Mouse (Mus musculus) skeletal muscle tissue, adult 2 months (tissue): ENCODE data around the gene Necab2.

Source experiments
- DNase-seq: peaks from one replicate; pipeline ENCODE4 v3.0.0-alpha.2; 2012; ENCODE audit warnings: low read depth, low spot score

Gene Necab2

GRCm38 (mm10) chr8:119446211-119446989 lies at the start of gene Necab2:
TSS of gene Necab2 (plus strand) at chr8:119446719.
- DNase-seq, result peak; percentile 45

DNA sequence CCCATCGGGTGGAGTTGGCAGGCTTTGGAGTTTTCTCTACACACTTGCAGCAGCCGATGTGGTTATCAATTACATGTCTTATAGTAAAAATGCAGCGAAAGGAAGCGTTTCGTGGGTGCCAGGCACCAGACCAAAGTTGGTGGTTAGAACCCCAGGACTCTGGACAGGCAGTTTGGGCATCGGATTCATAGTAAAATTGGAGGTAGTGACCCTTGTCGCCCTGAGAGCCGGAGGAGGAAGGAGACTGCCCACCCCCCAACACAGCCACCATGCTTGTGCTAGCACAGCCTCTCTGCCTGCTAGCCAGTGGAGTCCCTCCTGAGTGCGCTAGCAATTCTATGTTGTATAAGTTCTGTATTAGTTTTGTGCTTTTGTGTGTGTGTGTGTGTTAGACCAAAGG lies 48.0 kb upstream of the Necab2 start:
- no peak for DNase-seq

DNA sequence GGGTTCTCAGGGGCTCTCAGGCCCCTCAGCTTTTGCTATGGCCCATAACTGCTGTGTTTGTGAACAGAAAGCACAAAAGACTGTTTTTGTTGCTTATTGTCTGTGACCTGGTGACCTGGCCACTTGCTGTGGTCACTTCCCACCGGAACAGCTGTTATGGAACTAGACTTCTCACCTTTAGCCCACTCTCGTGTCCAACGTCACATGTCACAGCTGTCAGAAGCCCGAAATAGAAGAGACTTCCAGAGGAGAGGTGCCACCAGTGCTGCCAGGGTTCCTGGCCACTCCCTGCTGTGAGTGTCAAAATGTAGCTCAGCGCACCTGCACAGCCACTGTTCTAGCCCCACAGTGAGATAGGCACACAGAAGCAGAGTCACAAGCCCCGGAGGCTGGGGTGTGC lies 47.3 kb upstream of the Necab2 start:
- DNase-seq, result peak; percentile 85

DNA sequence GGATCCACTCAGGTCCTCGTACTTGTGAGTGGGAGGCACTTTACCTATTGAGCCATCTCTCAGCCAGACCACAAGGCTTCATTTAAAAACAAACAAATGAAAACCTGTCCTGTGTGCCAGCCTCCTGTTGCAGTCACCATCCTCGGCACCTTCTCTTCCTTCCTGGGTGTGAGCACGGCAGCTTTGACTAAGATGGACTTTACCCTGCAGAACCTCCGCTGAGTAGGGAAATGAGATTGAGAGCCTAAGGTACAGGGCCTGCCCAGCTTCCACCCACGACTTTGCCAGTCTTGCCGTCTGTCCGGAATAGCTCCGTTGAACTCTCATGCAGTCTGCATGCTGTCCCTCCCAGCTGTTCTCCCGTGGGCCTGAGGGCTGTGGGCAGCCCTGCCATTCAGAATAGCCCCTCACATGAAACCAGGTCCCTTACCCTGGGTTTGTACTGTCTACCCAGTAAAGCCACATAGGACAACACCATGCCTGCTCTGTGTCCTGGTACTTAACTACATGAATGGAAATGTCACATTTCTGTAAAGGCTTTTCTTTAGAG lies 46.3 kb upstream of the Necab2 start:
- no peak for DNase-seq

- no peak for DNase-seq
Observed at GRCm38 (mm10) chr8:119400904-119401303, 45.6 kb upstream of the Necab2 start.

GRCm38 (mm10) chr8:119403912-119404311 lies 42.6 kb upstream of the Necab2 start:
- no peak for DNase-seq

- no peak for DNase-seq
Observed at GRCm38 (mm10) chr8:119404648-119405047, 41.9 kb upstream of the Necab2 start.

DNA sequence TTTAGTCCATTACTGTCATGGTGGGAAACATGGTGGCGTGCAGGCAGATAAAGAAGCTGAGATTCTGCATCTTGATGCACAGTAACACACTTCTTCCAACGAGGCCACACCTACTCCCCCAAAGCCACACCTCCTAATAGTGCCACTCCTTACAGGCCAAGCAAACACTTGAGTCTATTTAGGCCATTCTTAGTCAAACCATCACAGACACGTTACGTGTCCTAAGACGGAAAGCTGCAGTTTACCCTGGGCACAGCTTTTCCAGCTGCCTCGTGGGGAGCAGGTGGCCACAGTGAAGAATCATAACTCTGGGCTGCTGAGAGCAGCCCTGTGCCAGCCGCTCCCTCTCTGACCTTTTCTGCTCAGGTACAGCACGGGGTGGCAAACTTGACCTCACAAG lies 38.2 kb upstream of the Necab2 start:
- DNase-seq, result no peak

DNA sequence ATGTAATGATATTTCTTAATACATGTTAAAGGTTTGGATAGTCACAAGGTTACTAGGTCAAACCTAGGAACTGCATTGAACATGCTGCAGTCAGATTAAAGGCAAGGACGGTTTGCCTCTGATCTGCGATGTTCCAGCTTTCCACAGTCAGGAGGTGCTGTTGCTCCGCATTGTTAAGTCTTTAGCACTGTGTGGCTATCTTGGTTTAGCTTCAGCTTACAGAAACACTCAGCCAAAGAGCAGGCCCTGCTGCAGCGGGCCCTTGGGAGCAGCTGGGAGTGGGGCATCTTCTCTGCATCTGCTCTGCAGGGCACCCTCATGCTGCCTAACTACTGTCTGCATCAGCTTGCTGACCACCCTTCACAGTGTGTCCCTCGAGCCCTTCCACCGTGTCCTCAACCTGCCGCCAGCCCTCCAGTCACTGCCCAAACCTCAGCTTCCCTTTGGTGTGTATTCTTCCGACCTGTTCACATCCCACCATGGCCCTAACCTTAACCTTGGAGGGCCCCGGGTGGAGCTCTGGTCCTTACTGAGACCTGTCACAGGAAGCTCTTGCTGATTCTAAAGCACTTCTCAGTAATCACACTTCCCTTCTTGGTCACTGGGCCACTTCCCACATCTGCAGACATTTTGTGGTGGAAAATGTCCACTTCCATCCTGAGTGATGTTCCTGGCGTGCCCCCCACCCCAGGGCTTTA lies 34.3 kb upstream of the Necab2 start:
- DNase-seq, result no peak

GRCm38 (mm10) chr8:119412735-119413498 lies 33.6 kb upstream of the Necab2 start:
- peak; percentile 71 for DNase-seq

GRCm38 (mm10) chr8:119413605-119414004 lies 32.9 kb upstream of the Necab2 start:
- DNase-seq, result no peak

- DNase-seq, result no peak
Observed at GRCm38 (mm10) chr8:119420318-119420717, 26.2 kb upstream of the Necab2 start.

DNA sequence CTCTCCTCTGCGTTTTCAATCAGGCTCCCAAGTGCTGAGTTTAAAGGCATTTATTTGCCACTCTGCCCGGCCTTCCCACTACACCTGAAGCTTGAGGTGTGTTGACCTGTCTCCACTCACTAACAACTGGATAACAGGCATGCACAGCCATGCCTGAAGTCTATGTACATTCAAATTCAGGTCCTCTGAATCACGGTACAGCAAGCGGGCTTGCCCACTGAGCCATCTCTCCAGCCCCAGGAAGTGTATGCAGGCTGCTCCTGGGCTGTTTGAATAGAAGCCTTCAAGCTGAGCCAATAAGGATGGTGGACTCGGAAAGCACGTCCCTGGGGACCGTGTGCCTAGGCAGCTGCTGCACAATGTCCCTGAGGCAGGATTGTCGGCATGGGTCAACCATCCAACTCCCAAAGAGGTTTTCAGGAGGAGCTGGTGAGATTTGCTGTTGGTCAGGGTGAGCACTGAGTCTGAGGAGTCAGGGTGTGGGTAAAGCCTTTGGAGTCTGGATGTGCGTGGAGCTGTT lies 24.9 kb upstream of the Necab2 start:
- no peak for DNase-seq

DNA sequence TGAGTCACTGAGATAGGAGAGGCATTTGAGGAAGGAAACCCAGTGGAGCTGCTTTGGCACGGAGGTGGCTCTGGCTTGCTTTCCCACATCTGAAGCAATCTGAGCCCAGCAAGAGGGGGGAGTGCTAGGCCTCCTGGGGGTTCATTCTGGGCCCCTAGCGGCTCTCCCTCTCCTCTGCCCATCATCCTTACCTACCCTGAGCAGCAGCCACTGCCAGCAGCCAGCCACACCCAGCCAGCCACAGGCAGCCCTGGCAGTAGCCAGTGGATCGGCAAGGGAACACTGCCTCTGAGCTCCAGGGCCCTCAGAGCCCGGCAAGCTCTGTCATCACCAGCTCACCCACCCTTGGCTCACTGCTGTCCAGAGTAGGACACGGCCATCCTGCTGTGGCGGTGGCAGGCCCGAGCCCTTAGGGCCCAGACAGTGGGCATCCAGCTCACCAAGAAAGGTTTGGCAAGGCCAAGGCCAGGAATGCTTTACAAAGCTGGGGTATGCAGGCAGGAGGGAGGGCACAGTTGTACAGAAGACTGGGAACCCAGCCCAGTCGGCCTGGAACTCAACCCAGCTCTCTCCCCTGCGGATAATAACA lies 24.3 kb upstream of the Necab2 start:
- DNase-seq, result peak; percentile 54

GRCm38 (mm10) chr8:119423631-119424141 lies 22.8 kb upstream of the Necab2 start:
- DNase-seq, result peak; percentile 63

DNA sequence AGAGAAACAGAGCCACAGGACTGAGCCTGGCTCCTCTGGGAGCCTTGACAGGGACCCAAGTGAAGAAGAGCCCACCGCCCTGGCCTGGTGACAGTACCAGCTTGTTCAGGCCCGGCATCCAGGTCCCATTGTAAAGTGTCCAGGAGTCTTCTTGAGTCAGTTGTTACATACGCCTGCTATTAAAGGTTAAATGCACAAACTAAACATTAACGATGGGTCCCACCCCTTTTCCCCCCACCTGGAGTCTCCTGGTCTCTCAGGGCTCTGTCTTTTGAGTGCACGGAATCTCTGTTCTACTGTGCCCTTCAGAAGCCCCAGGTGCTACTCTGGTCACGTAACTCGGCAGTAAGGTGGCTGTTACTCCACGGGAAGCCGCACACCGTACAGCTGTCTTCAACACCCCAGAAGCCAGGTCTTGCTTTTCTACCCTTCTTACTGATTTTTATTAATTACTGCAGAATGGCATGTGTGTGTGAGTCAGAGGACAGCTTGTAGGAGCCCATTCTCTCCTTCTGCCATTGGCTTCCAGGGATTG lies 22.3 kb upstream of the Necab2 start:
- DNase-seq, result no peak

DNA sequence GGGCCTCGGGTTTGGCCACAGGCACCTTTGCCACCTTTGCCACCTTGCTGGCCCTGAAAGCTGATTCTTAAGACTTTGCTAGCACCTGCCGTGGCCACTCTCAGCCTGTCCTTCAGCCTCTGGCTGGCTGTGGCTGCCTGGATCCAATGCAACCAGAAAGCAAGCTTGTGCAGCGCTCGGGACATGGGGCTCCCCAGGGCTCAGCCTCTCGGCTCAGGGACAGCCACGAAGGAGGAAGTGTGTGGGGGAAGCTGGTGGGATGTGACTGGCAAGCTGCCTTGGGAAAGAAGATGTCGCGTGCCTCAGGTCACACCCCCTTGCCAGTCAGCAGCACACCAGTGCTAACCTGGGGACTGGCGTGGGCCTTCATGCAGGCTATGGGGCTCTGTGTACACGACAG lies 21.8 kb upstream of the Necab2 start:
- no peak for DNase-seq

DNA sequence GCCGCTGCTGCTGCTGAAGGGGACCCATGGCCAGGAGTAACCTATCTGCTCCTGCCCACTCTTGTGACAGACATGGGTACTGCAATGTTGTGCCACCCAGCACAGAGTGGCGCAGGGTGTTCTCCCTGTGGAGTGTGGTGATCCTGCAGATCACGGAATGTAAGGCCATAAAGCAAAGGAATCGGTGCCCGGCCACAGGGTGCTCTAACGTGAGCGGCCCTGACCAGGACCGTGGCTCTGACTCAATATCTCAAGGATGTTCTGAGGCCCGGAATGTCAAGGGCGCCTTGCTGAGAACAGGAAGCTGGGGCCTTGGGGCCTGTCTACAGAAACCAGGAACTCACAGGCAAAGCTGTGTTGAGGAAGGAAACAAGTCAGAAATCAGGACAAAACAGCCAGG lies 21.0 kb upstream of the Necab2 start:
- DNase-seq, result peak; percentile 57

DNA sequence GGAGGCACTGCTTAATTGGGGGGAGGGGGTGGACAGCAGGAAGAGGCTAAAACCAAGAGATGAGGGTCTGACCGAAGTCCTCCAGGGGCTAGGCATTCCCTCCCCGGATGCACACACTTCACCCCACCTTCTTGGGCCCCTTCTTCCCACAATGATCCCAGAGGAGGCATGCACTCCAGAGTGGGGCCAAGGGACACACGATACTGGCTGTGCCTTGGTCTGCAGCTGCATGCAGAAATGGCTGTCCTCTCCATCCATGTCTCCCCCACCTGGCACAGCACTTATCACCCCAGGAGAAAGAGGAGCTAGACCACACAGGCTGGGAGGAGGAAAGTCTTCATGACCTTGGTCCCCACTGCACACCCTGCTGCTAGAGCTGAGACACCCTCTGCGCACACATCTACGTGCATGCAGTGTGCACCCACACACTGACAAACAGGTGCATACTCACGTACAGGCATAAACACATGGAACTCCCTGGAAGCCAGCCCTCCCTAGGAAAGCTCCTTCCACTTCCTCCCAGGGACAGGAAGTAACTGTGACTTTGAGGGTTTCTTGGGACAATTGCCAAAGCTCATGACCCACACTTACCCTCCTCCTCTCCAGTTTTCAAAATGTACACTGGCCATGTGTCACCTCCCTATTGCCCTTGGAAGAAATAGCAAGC lies 20.3 kb upstream of the Necab2 start:
- peak; percentile 35 for DNase-seq

GRCm38 (mm10) chr8:119427634-119428349 lies 18.7 kb upstream of the Necab2 start:
- DNase-seq, result peak; percentile 46
